In genomic region chr17:56185281-56186141, GRCm38 (mm10) we compare ENCODE assay signal across 8 mouse cellular contexts. TPM values are rescaled to one million over a fixed set of nuclear protein-coding genes. Genes with fewer than 3 reads are reported as not detected.
DNase-seq lines count a peak whose midpoint lies in the region; ATAC-seq and TF ChIP-seq lines count a peak whose summit lies in the region.

No protein-coding gene starts in this region.

- H3K9me3 ChIP-seq in intestine, postnatal 0 days (ENCODE audit: control insufficient read depth): no peaks in the 10 kb centered on the region
- no peaks in the 10 kb centered on the region for H3K9me3 ChIP-seq in liver, embryonic 13.5 days (replicated peaks)

- no peak for TF ChIP-seq CTCF in brain, embryonic 14.5 days (IDR thresholded peaks at IDR 0.05; ENCODE audit: borderline replicate concordance, extremely low read depth, insufficient read depth, insufficient read length)
- no peak for TF ChIP-seq CTCF in intestine, postnatal 0 days (IDR thresholded peaks at IDR 0.05; ENCODE audit: low read depth)
- no peak for TF ChIP-seq CTCF in olfactory bulb, adult 2 months (IDR thresholded peaks at IDR 0.05; ENCODE audit: insufficient read depth, low read depth, low read length)

- peaks cover 54% of the 10 kb centered on the region for H3K36me3 ChIP-seq in intestine, postnatal 0 days (ENCODE audit: control insufficient read depth, insufficient read depth)
- H3K36me3 ChIP-seq in liver, embryonic 13.5 days: peaks cover 61% of the 10 kb centered on the region

- no peaks in the 10 kb centered on the region for H3K4me1 ChIP-seq in intestine, postnatal 0 days (replicated peaks; ENCODE audit: control insufficient read depth, insufficient read depth, low read length)
- H3K4me1 ChIP-seq in liver, embryonic 13.5 days (replicated peaks): peaks cover 37% of the 10 kb centered on the region
- peaks cover 10% of the 10 kb centered on the region for H3K4me1 ChIP-seq in olfactory bulb, adult 2 months (ENCODE audit: control insufficient read depth, insufficient read depth, low read length)

- no peak for ATAC-seq in intestine, postnatal 0 days
- no peak for ATAC-seq in liver, embryonic 13.5 days (ENCODE audit: low read depth)

- peak overlapping the region; percentile 46; the same call in 1 of the 2 replicates for H3K27ac ChIP-seq in intestine, postnatal 0 days (ENCODE audit: low read depth, low read length)
- peak overlapping the region; percentile 29 for H3K27ac ChIP-seq in liver, embryonic 13.5 days
- peak overlapping the region; percentile 37 for H3K27ac ChIP-seq in olfactory bulb, adult 2 months (ENCODE audit: insufficient read depth, low read depth, low read length)

- no peak overlapping the region for H3K9ac ChIP-seq in intestine, postnatal 0 days (ENCODE audit: low read depth, low read length)
- no peak overlapping the region for H3K9ac ChIP-seq in liver, embryonic 13.5 days

- peak; percentile 44 for DNase-seq in layer of hippocampus, adult 11-12 months (ENCODE audit: low spot score)
- DNase-seq in layer of hippocampus, postnatal 25 days (ENCODE audit: extremely low spot score in 1 of 2, low spot score in 1 of 2): no peak
- DNase-seq in brain, embryonic 14.5 days (ENCODE audit: low read depth): peak; percentile 62
- peak; percentile 83 to 85 for DNase-seq in heart, adult 18-20 months
- DNase-seq in liver, embryonic 13.5 days: no peak
- no peak for DNase-seq in thymus, postnatal 0 days (ENCODE audit: low spot score)

- H3K4me2 ChIP-seq in intestine, postnatal 0 days (replicated peaks; ENCODE audit: low read depth): 0 out of 2 replicates have a peak overlapping the region, but pooled peaks have one; percentile 27
- no peak overlapping the region for H3K4me2 ChIP-seq in liver, embryonic 13.5 days

- no peak overlapping the region for H3K4me3 ChIP-seq in intestine, postnatal 0 days (ENCODE audit: low read depth, low read length)
- no peak overlapping the region for H3K4me3 ChIP-seq in liver, embryonic 13.5 days (replicated peaks)
- no peak overlapping the region for H3K4me3 ChIP-seq in olfactory bulb, adult 2 months (ENCODE audit: insufficient read depth, low read depth, low read length)

- 40% methylated on average over 11 of the region's 11 CpGs for WGBS in intestine, postnatal 0 days
- WGBS in liver, embryonic 13.5 days (ENCODE audit: insufficient replicate concordance): 63% methylated on average over 11 of the region's 11 CpGs
- WGBS in olfactory bulb, adult 2 months: 34% methylated on average over 11 of the region's 11 CpGs

- no peaks in the 10 kb centered on the region for H3K27me3 ChIP-seq in intestine, postnatal 0 days (replicated peaks; ENCODE audit: control insufficient read depth, insufficient read depth, low read length)
- H3K27me3 ChIP-seq in liver, embryonic 13.5 days: no peaks in the 10 kb centered on the region

- no peak for TF ChIP-seq POLR2A in brain, embryonic 14.5 days (IDR thresholded peaks at IDR 0.05; ENCODE audit: borderline replicate concordance, extremely low read depth, insufficient read depth, insufficient read length, poor library complexity, severe bottlenecking)
- TF ChIP-seq POLR2A in olfactory bulb, adult 2 months (IDR thresholded peaks at IDR 0.05; ENCODE audit: insufficient read depth, low read depth, low read length): 0 out of 2 replicates have a peak, but pooled peaks have one; percentile 28

RNA-seq across cellular contexts. Expression of gene Mydgf, which starts 1.8 kb away (rescaled TPM):
- 10 to 100 TPM; 39.4 to 41.4 TPM for total RNA-seq in layer of hippocampus, postnatal 25 days (2021)
- 49.8 and 54.7 TPM in 2 replicates for polyA plus RNA-seq in brain, embryonic 14.5 days (2012; rRNA removed)
- total RNA-seq in heart, adult 18-20 months (2021): 10 to 100 TPM; 25.4 to 26.1 TPM
- 83.5 and 90.5 TPM in 2 replicates for polyA plus RNA-seq in intestine, postnatal 0 days (2015; fragmentation: Nextera tagmentation; extraction: Ambion mirVana)
- polyA plus RNA-seq in liver, embryonic 13.5 days (2015; fragmentation: Nextera tagmentation; extraction: Ambion mirVana): 59.2 and 66.7 TPM in 2 replicates
- polyA plus RNA-seq in olfactory bulb, adult 2 months (2012; ENCODE audit: insufficient read depth, insufficient read length, low replicate concordance, missing spikeins): not detected in 2 replicates
- 58.6 and 59.2 TPM in 2 replicates for polyA plus RNA-seq in thymus, postnatal 0 days (2015; fragmentation: Nextera tagmentation; extraction: Ambion mirVana)

RNA-seq across cellular contexts. Expression of gene Tnfaip8l1, which starts 23.2 kb away (rescaled TPM):
- 1 to 10 TPM; 5.4 to 6.6 TPM for total RNA-seq in layer of hippocampus, postnatal 25 days (2021)
- 9.8 TPM in 2 replicates for polyA plus RNA-seq in brain, embryonic 14.5 days (2012; rRNA removed)
- 1 to 10 TPM; 1.3 to 1.5 TPM for total RNA-seq in heart, adult 18-20 months (2021)
- polyA plus RNA-seq in intestine, postnatal 0 days (2015; fragmentation: Nextera tagmentation; extraction: Ambion mirVana): 4.6 and 5.1 TPM in 2 replicates
- 2.7 and 2.9 TPM in 2 replicates for polyA plus RNA-seq in liver, embryonic 13.5 days (2015; fragmentation: Nextera tagmentation; extraction: Ambion mirVana)
- polyA plus RNA-seq in olfactory bulb, adult 2 months (2012; ENCODE audit: insufficient read depth, insufficient read length, low replicate concordance, missing spikeins): not detected in 2 replicates
- 19.5 and 20.9 TPM in 2 replicates for polyA plus RNA-seq in thymus, postnatal 0 days (2015; fragmentation: Nextera tagmentation; extraction: Ambion mirVana)

RNA-seq across cellular contexts. Expression of gene Dpp9, which starts 33.2 kb away (rescaled TPM):
- total RNA-seq in layer of hippocampus, postnatal 25 days (2021): 10 to 100 TPM; 64.7 to 67.3 TPM
- 53.3 and 54.4 TPM in 2 replicates for polyA plus RNA-seq in brain, embryonic 14.5 days (2012; rRNA removed)
- 10 to 100 TPM; 43.7 to 44.3 TPM for total RNA-seq in heart, adult 18-20 months (2021)
- polyA plus RNA-seq in intestine, postnatal 0 days (2015; fragmentation: Nextera tagmentation; extraction: Ambion mirVana): 10.6 and 12.0 TPM in 2 replicates
- 19.6 and 23.0 TPM in 2 replicates for polyA plus RNA-seq in liver, embryonic 13.5 days (2015; fragmentation: Nextera tagmentation; extraction: Ambion mirVana)
- not detected in 2 replicates for polyA plus RNA-seq in olfactory bulb, adult 2 months (2012; ENCODE audit: insufficient read depth, insufficient read length, low replicate concordance, missing spikeins)
- 30.5 and 32.7 TPM in 2 replicates for polyA plus RNA-seq in thymus, postnatal 0 days (2015; fragmentation: Nextera tagmentation; extraction: Ambion mirVana)

RNA-seq across cellular contexts. Expression of gene Sema6b, which starts 45.4 kb away (rescaled TPM):
- total RNA-seq in layer of hippocampus, postnatal 25 days (2021): 100 to 1,000 TPM; 141 to 143 TPM
- 35.0 and 48.5 TPM in 2 replicates for polyA plus RNA-seq in brain, embryonic 14.5 days (2012; rRNA removed)
- total RNA-seq in heart, adult 18-20 months (2021): 10 to 100 TPM; 12.5 to 13.5 TPM
- polyA plus RNA-seq in intestine, postnatal 0 days (2015; fragmentation: Nextera tagmentation; extraction: Ambion mirVana): 0.94 and 1.1 TPM in 2 replicates
- polyA plus RNA-seq in liver, embryonic 13.5 days (2015; fragmentation: Nextera tagmentation; extraction: Ambion mirVana): 0.51 and 0.55 TPM in 2 replicates
- polyA plus RNA-seq in olfactory bulb, adult 2 months (2012; ENCODE audit: insufficient read depth, insufficient read length, low replicate concordance, missing spikeins): not detected in 2 replicates
- polyA plus RNA-seq in thymus, postnatal 0 days (2015; fragmentation: Nextera tagmentation; extraction: Ambion mirVana): 1.0 TPM in 2 replicates

Comparison
In these comparisons a context has a peak if more than half of its experiments do, and no peak if none do; other contexts are left out.
1. DNase-seq: peak in layer of hippocampus, adult 11-12 months (single experiment), brain, embryonic 14.5 days (single experiment) and heart, adult 18-20 months (2 of 2); none in layer of hippocampus, postnatal 25 days (0 of 2), liver, embryonic 13.5 days (single experiment) and thymus, postnatal 0 days (single experiment).
2. RNA of gene Mydgf, which starts 1.8 kb away (polyA plus RNA-seq): 83.5 to 90.5 TPM in intestine, postnatal 0 days, 59.2 to 66.7 TPM in liver, embryonic 13.5 days, 58.6 to 59.2 TPM in thymus, postnatal 0 days and 49.8 to 54.7 TPM in brain, embryonic 14.5 days; not detected in olfactory bulb, adult 2 months; every median in the first group is over 10 times any median in the second.
3. Peak in every context shown above with its lines, with median percentiles within 50 percentile points of each other: H3K27ac ChIP-seq.